Mouse (Mus musculus): ENCODE measurements around the gene Matn1. TPM values are rescaled to one million over a fixed set of nuclear protein-coding genes. Genes with fewer than 3 reads are reported as not detected.

Gene Matn1
- total RNA-seq (2021): not detected
- long read RNA-seq, experiment 1: 0 reads
- long read RNA-seq, experiment 2: 0 reads

GRCm38 (mm10) chr4:130944112-130944511 lies at the start of gene Matn1:
Gene Matn1, plus strand, starts transcription at chr4:130944385.
- Histone ChIP-seq H3K4me3 (no peak within 1 kb of the TSS), H3K27ac (no peak within 1 kb of the TSS)
- DNase-seq: peak; percentile 13
- TF ChIP-seq CTCF (IDR thresholded peaks at IDR 0.05): no peak
- intact Hi-C loops (cut with DNase I): no loop called here

GRCm38 (mm10) chr4:130895701-130896100 lies 48.5 kb upstream of the Matn1 start:
- Histone ChIP-seq H3K27ac (no peak overlapping the region), H3K4me3 (no peak overlapping the region)
- intact Hi-C loops (cut with DNase I): loop anchor here (1.0 kb wide), 1 partner anchor 52 kb away; no protein-coding TSS in a partner anchor
- TF ChIP-seq CTCF (IDR thresholded peaks at IDR 0.05): no peak
- DNase-seq: no peak

- no peak overlapping the region for H3K4me3 ChIP-seq
- intact Hi-C loops (cut with DNase I): loop anchor here (1.0 kb wide), 1 partner anchor 51 kb away; no protein-coding TSS in a partner anchor
- peak; percentile 51 for DNase-seq
Observed at GRCm38 (mm10) chr4:130896372-130896771, 47.8 kb upstream of the Matn1 start.

GRCm38 (mm10) chr4:130899383-130899781 lies 44.8 kb upstream of the Matn1 start:
- H3K27ac ChIP-seq: peak overlapping the region; percentile 85

More at GRCm38 (mm10) chr4:130896372-130896771, 47.8 kb upstream of the Matn1 start:
- no peak overlapping the region for H3K27ac ChIP-seq
- peak; percentile 58 for TF ChIP-seq CTCF (IDR thresholded peaks at IDR 0.05)

GRCm38 (mm10) chr4:130899782-130900427 lies 44.3 kb upstream of the Matn1 start:
- peak; percentile 58 for DNase-seq
- H3K27ac ChIP-seq: peak overlapping the region; percentile 85
- intact Hi-C loops (cut with DNase I): no loop called here
- H3K4me3 ChIP-seq: no peak overlapping the region
- no peak for TF ChIP-seq CTCF (IDR thresholded peaks at IDR 0.05)

More at GRCm38 (mm10) chr4:130899383-130899781, 44.8 kb upstream of the Matn1 start:
- TF ChIP-seq CTCF (IDR thresholded peaks at IDR 0.05): no peak
- H3K4me3 ChIP-seq: no peak overlapping the region
- intact Hi-C loops (cut with DNase I): no loop called here
- DNase-seq: no peak

- Histone ChIP-seq H3K27ac (no peak overlapping the region), H3K4me3 (no peak overlapping the region)
- TF ChIP-seq CTCF (IDR thresholded peaks at IDR 0.05): no peak
- intact Hi-C loops (cut with DNase I): no loop called here
- DNase-seq: no peak
Observed at GRCm38 (mm10) chr4:130900746-130901145, 43.4 kb upstream of the Matn1 start.

- H3K27ac ChIP-seq: no peak overlapping the region
- no peak for TF ChIP-seq CTCF (IDR thresholded peaks at IDR 0.05)
- intact Hi-C loops (cut with DNase I): no loop called here
Observed at GRCm38 (mm10) chr4:130902289-130902781, 41.9 kb upstream of the Matn1 start.

GRCm38 (mm10) chr4:130905025-130905424 lies 39.2 kb upstream of the Matn1 start:
- no peak overlapping the region for H3K27ac ChIP-seq
- H3K4me3 ChIP-seq: no peak overlapping the region
- no peak for DNase-seq
- no peak for TF ChIP-seq CTCF (IDR thresholded peaks at IDR 0.05)
- intact Hi-C loops (cut with DNase I): no loop called here

More at GRCm38 (mm10) chr4:130902289-130902781, 41.9 kb upstream of the Matn1 start:
- no peak overlapping the region for H3K4me3 ChIP-seq
- no peak for DNase-seq

GRCm38 (mm10) chr4:130905882-130906281 lies 38.3 kb upstream of the Matn1 start:
- Histone ChIP-seq H3K4me3 (no peak overlapping the region), H3K27ac (peak overlapping the region; percentile 17; the same call in 1 of the 2 replicates)
- no peak for DNase-seq
- intact Hi-C loops (cut with DNase I): no loop called here
- TF ChIP-seq CTCF (IDR thresholded peaks at IDR 0.05): no peak

- Histone ChIP-seq H3K27ac (peak overlapping the region; percentile 17; the same call in 1 of the 2 replicates), H3K4me3 (no peak overlapping the region)
- intact Hi-C loops (cut with DNase I): no loop called here
- peak; percentile 27 for TF ChIP-seq CTCF (IDR thresholded peaks at IDR 0.05)
- DNase-seq: peak; percentile 96
Observed at GRCm38 (mm10) chr4:130906296-130906695, 37.9 kb upstream of the Matn1 start.

- intact Hi-C loops (cut with DNase I): no loop called here
Observed at GRCm38 (mm10) chr4:130907200-130908069, 36.8 kb upstream of the Matn1 start.

GRCm38 (mm10) chr4:130908133-130908532 lies 36.1 kb upstream of the Matn1 start:
- TF ChIP-seq CTCF (IDR thresholded peaks at IDR 0.05): no peak
- intact Hi-C loops (cut with DNase I): no loop called here
- Histone ChIP-seq H3K4me3 (no peak overlapping the region), H3K27ac (no peak overlapping the region)
- DNase-seq: no peak

More at GRCm38 (mm10) chr4:130907200-130908069, 36.8 kb upstream of the Matn1 start:
- Histone ChIP-seq H3K27ac (no peak overlapping the region), H3K4me3 (no peak overlapping the region)
- no peak for TF ChIP-seq CTCF (IDR thresholded peaks at IDR 0.05)
- DNase-seq: no peak

Data from gastrocnemius, adult 2 months (tissue).